Mouse (Mus musculus) heart, postnatal 4 days (tissue): ENCODE data around the gene Sdsl. TPM values are rescaled to one million over a fixed set of nuclear protein-coding genes. Genes with fewer than 3 reads are reported as not detected.

Source experiments
- DNase-seq: peaks from one replicate; pipeline ENCODE4 v3.0.0; 2021
- total RNA-seq, 2 experiments: library from RNA; stranded (reverse); gene quantifications; 2 replicates each; pipeline ENCODE4 v1.2.3; 2021

Gene Sdsl
- total RNA-seq, 2 experiments from 2014 or later, result 12.2 to 12.4 TPM

- DNase-seq, result no peak
Observed at GRCm38 (mm10) chr5:120493873-120494395, 21.3 kb upstream of the Sdsl start.

GRCm38 (mm10) chr5:120493440-120493839, 20.8 kb upstream of the Sdsl start:
- DNase-seq, result no peak

DNA sequence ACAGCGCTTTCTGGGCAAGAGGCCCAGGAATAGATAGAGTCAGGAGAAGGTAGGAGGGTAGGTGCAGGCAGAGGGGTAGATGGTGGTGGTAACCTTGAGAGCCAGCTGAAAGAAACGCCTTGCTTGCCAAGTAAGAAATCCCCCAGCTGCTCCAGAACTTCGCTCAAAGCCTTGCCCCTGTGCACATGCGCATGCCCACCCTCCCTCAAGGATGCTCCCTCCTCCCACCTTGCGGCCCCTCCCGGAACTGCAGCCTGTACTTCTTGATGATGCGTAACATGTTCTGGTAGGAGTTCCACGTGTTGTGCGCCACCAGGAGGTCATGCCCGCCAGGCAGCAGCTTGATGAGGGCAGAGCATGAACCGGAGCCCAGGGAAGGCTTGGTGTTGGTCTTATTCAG, 19.8 kb upstream of the Sdsl start:
- DNase-seq, result peak; percentile 49

- peak; percentile 46 for DNase-seq
Observed at GRCm38 (mm10) chr5:120490679-120491192, 18.1 kb upstream of the Sdsl start.

DNA sequence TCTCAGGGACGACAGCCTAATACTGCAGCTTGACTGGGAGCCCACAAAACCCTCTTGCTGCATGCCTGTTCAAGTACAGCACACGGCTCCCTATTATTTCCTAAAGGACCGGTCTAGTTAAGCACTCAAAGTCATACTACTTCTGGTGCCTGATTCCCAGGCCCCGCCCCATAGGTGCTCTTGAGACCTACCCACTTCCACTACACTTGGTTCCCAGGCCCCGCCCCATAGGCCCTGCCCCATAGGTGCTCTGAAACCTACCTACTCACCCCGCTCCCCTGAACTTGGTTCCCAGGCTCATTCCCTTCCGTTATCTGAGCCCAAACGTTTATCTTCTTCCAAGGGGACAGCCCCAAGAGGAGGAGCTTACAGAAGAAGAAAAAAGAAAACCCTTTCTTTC, 15.2 kb upstream of the Sdsl start:
- no peak for DNase-seq

GRCm38 (mm10) chr5:120483399-120483798, 10.8 kb upstream of the Sdsl start:
- no peak for DNase-seq

DNA sequence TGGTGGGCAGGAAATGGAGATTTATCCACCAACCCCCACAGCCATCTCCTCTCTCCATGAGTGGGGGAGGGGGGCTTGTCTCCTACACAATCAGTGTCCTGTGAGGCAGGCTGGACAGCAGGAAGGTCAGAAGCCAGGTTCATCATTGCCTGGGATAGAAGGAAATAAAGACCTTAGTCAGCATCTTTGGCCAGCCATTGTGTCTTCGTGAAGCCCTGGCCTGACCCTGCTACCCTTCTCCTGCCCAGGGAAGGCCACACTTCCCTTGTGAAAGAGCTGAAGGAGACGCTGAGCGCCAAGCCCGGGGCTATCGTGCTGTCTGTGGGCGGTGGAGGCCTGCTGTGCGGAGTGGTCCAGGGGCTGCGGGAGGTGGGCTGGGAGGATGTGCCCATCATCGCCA, 8.6 kb upstream of the Sdsl start:
- DNase-seq, result no peak

- no peak for DNase-seq
Observed at GRCm38 (mm10) chr5:120479538-120479937, 6.9 kb upstream of the Sdsl start.

GRCm38 (mm10) chr5:120477993-120478392, 5.4 kb upstream of the Sdsl start:
- DNase-seq, result no peak

GRCm38 (mm10) chr5:120476296-120476695, 3.7 kb upstream of the Sdsl start, which contains the start of gene Sds:
Sds (plus strand) TSS chr5:120476526.
- no peak for DNase-seq

DNA sequence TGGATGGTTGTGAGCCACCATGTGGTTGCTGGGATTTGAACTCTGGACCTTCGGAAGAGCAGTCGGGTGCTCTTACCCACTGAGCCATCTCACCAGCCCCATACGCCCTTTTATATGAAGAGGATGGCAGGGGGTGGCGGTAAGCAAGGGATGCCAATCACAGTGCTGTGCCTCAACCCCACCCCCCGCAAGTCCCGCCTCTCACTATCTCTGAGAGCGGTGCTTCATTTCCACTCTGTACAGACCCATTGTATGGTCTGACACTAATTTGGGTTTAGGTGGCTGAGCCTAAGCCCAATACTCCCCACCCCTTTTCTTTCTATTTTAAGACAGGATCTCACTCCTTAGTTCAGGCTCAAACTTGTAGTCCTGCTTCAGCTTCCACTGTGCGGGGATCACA, 3.3 kb upstream of the Sdsl start:
- DNase-seq, result no peak

DNA sequence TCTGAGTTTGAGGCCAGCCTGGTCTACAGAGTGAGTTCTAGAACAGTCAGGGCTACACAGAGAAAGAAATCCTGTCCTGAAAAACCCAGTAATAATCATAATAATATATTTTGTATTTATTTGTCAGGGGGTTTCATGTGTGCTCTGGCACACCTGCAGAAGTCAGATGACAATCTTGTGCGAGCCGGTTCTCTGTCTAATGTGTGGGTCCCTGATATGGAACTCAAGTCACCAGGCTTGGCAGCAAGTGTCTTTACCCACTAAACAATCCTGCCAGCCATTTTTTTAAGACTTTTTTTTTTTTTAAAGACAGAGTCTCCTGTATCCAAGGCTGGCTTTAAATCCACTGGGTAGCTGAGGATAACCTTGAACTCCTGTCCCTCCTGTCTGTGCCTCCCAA, 751 bp upstream of the Sdsl start:
- no peak for DNase-seq

DNA sequence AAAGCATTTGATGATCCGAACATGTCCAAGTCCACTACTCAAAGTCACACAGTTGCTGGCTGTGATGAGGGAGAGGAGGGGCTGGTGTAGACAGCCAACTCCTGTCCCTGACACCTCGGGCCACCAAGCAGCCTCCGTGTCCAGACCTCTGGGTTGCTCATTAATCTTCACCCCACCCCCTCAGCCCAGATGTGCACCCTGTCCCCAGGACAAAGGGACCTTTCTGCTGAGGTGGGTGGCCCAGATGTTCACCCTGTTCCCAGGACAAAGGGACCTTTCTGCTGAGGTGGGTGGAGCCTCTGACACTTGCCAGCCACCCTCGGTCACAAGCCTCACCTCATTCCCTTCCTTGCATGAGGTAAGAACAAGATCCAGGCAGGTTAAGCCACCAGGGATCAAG, 1.1 kb downstream of the Sdsl start:
- DNase-seq, result no peak

- DNase-seq, result no peak
Observed at GRCm38 (mm10) chr5:120468830-120469229, 3.8 kb downstream of the Sdsl start.

GRCm38 (mm10) chr5:120468336-120468735, 4.3 kb downstream of the Sdsl start:
- no peak for DNase-seq

DNA sequence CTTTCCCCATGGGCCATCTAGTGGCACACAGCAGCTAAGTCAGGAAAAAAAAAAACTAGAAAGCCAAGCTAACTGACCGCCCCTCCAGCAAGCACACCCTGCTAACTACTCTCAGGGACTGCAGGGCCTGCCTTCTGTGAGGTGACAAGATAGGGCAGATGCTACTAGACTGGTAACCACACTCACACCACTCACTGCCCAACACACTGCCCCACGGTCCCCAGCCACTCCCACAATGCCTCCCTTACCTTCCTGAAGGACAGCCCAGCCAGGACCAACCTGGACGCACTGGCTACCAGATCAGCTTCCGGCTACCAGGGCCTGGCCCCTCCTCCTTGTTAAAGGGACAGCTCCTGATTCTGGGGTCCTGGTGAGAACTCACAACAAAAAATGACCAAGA, 5.6 kb downstream of the Sdsl start:
- peak; percentile 55 for DNase-seq

DNA sequence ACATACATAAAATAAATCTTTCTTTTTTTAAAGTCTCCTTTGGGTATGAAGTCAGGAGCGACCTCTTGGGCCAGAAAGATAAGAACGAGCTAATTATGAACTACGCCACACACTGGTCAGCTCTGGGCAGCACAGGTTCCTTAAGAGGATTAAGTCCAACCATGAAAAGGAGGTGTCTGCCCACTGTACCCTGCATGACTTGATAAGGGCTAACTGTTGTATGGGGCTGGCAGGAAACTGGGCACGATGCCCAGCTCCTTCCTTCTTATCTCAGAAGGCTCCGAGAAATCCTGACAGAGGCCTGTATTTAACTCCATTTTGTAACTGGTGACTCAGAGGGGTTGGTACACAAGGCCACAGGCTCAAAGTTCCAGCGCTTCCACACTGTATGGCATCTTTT, 6.8 kb downstream of the Sdsl start:
- peak; percentile 80 for DNase-seq

- DNase-seq, result peak; percentile 56
Observed at GRCm38 (mm10) chr5:120465062-120465461, 7.5 kb downstream of the Sdsl start.

DNA sequence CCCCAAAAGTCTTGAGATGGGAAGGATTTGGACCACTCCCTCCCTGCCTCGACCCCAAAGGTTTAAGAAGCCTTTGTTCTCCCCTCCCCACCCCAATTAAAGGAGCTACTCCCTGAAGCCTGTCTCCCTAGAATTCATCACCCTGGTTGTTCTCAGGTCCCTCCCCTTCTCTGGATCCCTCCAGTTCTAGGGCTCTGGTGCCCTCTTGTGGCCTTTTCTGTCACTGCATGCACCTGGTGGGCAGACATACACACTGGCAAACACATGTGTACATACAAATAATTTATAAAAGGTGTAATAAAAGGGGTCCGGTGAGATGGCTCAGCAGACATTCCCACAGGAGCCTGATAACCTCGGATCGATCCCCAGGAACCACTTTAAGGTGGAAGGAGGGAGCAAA, 8.3 kb downstream of the Sdsl start:
- peak; percentile 35 for DNase-seq

- no peak for DNase-seq
Observed at GRCm38 (mm10) chr5:120461902-120462301, 10.7 kb downstream of the Sdsl start.

DNA sequence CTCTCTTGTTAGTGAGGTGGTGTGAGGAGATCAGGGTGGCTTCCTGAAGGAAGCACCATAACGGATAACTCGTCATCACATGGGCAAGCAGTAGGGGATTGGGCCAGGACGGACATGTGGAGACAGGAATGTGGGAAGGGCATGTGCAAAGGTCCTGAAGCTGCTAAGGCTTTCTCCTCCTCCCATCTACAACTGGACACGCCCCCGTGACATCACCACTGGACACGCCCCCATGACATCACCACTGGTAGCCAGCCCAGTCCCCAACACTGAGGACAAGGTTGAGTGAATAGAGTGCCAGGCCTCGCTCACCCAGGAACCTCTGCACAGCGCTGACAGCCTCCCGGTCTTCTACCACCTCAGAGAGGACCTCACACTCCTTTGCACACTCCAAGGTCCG, 13.5 kb downstream of the Sdsl start:
- DNase-seq, result peak; percentile 12

DNA sequence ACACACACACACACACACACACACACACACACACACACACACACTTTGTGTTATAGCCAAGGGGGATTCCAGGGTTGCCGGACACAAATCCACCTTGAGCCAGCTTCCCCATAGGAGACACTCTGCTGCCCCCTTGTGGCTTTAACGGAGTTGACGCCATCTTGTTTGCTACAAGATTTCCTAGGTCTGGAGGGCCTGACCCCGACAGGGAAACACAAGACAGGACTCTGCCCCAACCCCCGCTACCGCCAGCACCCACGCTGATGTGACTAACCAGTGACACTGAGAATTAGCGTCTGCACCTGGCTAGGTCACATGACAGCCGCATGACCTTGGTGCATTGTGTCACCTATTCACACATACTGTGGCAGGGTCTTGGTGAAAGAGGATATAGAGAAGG, 15.0 kb downstream of the Sdsl start:
- peak; percentile 76 for DNase-seq

DNA sequence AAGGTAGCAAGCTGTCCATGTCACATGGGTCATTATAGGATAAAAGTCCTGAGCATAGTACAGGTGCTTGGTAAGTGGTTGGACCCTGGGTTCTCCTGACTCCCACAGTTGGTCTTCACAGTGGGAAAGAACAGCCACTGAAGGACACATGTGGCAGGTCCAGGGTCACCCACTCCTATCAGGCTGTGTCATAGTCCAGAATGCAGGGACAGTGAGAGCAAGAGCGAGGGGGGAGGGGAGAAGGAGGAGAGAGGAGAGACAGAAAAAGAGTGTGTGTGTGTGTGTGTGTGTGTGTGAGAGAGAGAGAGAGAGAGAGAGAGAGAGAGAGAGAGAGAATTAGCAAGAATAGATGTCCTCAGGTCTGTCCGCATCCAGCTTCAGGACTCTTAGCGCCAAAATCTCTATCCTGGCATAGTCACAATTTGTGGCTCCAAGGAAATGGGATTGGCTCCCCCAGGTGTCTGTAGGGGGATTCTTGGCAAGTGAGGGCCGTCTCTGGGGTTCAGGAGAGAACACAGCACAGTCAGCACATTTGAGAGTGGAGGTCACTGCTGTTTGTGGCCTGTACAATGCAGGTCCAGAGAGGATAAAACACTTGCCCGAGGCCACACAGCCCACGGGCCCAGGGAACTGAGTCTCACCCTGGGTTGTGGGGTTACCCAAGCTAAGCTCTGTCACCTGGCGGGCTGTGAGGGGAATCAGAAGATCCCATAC, 15.6 kb downstream of the Sdsl start:
- no peak for DNase-seq

- DNase-seq, result no peak
Observed at GRCm38 (mm10) chr5:120456253-120456652, 16.4 kb downstream of the Sdsl start.
